Mouse (Mus musculus) left cerebral cortex, adult 9 months (tissue): ENCODE results near the gene Psd.

Experiments
- DNase-seq, 2 experiments: peaks; one replicate each; pipeline ENCODE4 v3.0.0; 2022; ENCODE audit warnings: low spot score in 2 of 2

The Psd gene

DNA sequence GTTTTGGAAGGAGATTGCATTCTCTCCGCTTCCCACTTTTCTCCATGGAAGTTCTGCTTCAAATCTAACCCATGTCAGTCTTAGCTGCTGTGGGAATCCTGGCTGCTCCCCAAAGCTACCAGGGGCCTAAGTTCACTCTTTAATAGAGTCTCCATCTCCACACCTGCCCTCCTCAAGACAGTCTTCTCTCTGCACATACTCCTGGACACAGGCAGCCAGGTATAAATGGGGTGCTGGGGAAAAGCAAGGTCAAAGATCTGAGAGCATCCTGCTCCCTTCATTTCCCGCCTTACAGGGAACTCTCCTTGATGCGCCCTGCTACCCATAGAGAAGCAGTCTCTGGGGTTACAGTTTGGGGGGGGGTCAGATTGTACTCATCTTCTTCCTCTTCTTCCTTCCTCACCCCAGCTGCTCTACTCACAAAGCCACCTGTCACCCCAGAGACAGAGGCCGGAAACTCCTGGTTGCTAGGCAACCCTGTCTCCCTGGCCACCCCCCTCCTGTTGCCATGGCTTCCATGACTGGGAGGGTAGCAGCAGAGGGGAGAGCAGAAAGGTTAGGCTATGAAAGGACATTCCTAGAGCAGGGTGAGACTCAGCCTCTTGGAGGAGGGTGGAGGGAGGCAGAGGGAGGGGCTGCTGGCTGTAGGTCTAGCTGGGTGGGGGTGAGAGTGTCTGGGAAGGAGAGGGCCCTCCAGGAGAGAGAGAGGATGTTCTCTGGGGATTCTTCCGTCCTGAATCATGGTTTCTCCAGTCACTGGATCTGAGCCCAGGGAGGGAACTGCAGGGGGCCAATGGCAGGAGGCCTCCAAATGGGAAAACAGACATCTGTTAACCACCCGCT, 5.6 kb downstream of the Psd start:
- DNase-seq, result no peak

DNA sequence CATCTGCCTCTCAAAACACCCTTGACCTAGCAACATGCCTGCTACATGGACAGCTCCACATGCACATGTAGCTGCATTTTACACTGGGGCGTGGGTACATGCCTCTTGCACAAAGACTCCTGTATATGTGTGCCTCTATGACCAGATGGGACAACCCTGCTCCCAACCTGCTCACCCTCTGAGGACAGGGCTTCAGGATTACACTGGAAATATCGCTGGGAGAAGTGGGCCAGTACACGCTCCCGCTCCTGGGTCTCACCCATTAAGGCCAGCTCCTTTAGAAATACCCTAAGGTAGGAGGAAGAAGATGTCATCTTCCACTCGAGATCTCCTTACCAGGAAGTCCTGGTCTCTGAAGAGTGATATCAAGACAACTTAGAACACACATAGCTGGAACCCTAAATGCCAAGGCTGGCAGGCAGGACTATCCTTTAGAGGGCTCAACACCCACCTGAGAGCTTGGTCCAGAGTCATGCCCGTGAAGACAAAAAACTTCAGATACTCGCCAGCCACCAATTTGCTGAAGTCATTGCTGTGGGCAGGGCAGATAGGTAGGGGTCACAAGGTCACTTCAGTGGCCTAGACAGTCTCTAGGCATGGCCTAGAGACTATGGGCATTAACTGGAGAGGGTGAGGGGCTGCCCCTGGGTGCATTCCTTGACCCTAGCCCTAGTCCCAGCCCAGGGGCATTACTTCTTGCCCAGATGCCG, 6.7 kb downstream of the Psd start:
- DNase-seq, result no peak

DNA sequence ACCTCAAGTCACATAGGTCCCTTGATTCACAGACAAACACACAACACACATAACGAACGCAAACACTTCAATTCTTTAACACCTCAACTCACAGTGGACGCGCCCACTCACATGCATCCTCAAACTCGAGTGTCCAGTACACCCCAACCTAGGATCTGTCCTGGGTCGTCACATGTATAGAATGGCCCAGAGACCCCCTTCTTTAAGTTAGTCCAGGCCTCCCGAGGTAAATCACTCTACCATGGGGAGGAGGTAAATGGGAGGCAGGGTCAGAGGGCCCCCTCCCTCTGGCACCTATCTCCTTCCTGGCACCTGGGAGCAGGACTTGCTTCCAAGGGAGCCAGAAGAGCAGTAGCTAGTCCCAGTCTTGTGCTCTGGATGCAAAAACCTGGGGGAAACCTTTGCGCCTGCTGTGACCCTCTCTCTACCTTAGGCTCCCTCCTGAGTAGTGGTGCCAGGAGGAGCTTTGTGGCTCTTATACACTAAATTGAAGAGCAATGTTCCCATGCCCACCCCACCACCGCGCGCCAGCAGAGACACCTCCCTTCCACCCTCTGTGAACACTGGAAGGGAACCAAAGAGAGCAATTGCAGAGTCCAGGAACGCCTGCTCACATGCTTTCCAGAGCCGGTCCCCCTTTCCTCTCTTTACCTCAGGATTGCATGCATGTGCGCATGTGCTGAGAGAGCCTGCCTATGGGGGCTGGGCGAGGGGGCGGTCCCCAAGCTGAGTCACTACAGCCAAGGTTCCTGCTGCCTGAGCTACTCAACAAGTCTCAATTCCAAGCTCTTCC, 8.2 kb downstream of the Psd start:
- DNase-seq, result peak; percentile 87 to 94

DNA sequence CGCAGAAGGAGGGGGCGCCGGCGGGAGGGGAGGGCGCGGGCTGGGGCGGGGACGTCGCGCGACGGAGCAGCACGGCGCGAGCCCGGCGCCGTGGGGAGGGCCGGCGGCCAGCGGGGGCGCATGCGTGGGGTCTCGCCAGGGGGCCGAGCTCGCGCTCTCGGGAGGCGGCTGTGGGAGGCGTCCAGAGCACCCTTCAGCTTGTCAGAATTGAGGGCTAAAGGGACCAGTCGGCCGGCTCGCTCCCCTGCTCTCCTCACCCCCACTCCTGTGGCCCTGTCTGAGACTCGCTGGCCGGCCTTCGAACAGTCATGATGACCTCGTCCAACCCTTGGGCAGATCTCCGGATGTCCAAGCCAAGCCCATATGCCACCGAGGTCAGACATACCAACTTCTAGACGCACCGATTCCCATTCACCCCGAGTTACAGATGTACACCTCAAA, 8.9 kb downstream of the Psd start:
- peak; percentile 3 to 55 for DNase-seq

DNA sequence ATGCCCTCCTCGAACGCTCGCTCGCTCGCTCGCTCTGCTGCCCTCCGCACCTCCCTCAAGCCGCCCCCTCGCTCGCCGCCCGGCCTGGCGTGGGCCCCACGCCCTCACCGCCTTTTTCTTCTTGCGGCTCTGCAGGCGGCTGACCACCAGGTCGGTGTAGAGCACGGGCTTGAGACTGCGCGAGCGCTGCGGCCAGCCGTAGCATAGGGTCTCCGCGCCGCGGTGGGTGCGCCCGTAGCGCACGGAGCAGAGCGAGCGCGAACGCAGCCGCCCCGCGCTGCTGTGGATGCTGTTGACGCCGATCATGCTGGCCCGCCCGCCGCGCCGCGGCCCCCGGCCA, 9.4 kb downstream of the Psd start:
- no peak for DNase-seq

DNA sequence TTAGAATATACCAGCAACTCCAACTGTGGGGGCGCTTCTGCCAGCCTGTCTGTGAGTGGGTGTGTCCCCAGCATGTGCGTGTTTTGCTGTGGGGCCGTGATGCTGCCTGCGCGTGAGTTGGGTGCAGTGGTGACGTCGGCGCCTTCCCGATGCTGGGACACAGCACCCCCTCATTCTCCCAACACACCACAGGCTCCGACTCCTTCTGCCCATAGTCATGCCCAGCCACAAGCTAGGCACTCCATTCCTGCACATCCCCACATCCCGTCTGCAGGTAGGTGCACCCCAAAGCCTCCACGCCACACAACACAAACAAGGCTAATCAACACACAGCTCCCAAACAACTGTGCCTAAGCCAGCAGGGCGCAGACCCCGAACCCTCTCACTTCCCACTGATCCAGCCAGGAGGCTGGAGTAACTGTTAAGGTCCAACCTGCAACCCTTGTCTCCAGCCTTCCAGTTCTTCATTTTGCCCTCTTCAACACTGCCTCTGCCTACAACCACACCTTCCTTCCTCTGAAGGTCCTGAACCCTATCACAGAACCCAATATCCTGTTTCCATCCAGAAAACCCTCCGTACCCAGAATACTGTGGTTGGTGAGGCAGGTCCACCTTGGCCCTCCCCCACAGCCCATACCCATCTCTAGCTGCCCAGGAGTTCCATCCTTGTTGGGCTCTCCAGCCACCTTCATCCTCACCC, 10.0 kb downstream of the Psd start:
- peak; percentile 63 to 87 for DNase-seq

DNA sequence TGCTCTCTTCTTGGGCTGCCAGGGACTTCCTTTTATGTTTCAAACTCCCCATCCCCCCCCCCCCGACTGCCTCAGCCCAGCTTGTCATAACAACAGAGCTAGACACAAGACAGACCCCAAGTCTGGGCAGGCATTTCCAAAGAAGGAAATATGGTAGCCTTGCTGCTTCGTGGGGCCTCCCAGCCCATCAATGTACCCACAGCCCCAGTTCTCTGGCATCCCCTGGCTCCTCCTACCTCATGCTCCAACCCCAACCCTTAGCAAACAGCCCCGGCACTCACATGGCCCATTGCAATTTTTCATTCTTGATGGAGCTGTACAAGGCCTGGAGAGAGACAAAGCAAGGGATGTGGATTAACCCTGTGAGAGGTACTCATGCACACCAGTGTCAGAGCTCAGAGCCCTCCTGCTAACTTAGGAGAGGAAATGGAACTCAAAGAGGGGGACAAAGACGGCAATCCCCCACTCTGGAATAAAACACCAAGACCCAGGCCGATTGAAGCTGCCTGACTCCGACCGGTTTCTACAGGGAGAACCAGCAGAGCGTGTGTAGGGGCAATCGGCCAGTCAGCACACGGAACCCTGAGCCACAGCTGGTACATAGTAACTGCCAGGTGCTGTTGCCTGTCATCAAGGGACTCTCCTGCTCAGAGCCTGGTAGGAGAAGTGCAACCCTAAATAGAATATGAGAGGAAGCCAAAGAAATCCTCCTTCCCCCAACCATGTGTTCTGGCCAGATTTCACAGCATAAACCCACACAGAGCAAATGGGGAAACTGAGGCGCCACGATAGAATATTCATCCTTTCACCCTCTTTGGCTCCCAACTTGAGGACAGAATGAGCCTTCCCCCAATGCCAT, 11.0 kb downstream of the Psd start:
- peak; percentile 10 to 33 for DNase-seq

DNA sequence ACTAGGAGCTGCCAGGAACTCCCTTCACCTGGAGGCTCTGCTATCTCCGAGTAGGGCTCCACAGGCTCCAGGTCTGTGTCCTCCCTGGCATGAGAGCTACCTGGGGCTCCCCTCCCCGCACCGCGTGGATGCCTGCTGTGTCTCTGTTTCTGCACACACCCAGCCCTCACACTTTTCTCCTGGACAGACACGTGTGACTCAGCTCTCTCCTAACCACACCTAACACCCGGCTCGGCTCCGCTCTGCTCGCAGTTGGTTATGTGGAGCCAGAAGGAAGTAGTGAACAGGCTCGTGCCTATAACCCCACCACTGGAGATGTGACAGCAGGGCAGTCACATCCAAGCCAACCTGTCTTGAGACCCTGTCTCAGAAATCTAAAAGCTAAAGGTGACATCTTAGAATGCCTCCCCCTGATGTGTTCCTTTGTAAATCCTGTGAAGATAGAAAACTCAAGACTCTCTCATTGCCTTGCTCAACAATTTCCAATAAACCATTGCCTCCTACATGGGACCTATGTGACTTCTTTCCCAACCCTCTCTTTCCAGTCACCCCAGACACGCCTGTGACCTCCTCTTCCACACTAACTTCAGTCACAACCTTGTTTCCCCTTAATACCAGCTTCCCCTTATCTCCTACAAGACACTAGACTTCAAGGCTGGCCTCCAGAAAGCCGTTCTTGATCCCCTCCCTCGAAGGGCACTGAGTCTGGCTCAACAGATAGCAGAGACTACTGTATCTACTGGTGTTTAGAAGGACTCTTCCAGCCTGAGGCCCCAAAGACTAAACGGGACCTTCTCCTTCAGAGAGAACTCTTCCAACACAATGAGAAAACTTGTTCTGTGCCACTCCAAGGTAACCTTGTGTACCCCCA, 11.8 kb downstream of the Psd start:
- DNase-seq, result peak in 1 of 2 experiments; percentile 31

DNA sequence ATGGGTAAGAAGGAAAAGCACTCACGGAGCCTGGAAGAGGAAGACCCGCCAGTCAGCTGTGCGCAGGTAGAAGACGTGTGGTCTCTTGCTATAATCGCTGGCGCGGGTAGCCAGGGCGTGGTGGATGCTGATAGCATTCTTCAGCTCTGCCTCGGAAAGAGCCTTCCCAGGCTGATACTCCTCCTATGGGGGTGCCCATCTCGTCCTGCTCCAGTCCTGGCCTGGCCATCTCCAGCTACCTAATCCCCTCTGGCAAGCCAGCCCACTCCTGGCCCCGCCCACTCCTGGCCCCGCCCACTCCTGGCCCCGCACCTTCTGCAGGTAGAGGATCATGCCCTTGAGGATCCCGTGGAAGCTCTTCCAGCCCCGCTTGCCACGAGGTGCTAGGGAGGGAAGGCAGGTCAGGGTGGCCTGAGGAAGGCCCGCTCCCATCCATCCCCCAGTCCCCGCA, 12.8 kb downstream of the Psd start:
- peak in 1 of 2 experiments; percentile 5 for DNase-seq

DNA sequence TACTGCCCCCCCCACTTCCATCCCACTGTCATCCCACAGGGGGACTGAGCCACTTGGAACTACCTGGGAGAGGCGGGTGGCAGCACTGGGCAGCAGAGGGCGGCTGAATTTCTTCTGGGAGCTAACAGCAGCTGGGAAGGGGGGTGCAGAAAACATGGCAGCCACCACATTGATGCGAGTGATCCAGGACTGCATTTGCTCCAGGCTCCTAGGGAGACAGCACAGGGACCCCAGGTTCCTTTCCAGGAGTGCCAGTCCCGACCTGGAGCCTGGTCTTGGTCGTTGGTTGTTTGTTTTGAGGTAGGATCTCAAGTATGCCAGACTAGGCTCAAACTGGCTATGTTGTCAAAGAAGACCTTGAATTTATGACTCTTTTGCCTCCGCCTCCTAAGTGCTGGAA, 13.4 kb downstream of the Psd start:
- no peak for DNase-seq

DNA sequence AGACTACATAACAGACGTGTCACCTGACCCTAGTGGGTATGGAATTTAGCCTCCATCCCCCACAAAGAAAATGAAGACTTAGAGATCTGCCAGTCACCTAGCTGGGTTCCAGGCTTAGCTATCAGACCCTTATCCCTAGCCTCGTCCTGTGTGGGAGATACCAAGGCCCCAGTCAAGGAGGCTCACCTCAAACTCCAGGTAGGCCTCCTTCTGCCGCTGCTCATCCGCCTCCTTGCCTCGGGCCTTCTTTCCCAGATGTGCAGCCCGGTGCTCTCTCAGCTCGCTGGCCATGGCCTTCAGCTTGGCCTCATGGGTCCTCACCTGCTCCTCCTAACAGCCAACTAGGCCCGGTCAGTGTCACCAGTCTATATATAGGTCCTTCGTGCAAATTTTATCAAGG, 13.8 kb downstream of the Psd start:
- DNase-seq, result no peak

DNA sequence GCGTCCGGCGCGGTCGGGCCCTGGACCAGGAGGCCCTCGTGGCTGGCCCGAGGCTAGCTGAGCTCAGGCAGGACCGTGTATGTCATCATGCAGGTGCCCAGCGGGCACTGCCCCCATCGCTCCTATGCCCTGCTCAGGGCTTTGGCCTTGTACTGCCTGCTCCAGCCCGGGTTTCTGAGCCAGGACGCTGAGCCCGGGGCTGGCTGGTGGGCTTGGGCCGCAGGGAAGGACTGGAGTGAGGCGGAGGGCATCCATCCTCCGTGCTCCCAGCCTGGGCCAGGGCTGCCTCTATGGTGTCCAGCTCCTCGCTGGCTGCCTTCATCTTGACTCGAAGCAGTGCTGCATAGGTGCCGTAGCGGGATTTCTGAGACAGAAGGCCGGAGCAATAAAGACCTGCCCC, 14.4 kb downstream of the Psd start:
- DNase-seq, result peak in 1 of 2 experiments; percentile 3

DNA sequence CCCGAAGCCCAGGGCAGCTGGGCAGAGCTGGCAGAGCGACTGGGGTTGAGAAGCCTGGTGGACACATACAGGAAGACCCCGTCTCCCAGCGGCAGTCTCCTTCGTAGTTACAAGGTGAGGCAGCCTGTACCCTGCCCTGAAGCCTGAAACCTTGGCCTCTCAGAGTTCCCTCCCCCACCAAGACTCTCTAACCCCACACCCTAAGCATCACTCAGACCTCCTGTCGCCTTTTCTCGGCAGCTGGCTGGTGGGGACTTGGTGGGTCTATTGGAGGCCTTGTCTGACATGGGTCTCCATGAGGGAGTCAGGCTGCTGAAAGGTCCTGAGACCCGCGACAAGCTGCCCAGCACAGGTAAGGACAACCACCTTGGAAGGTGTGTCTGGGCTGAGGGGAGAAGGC, 15.6 kb downstream of the Psd start:
- no peak for DNase-seq

DNA sequence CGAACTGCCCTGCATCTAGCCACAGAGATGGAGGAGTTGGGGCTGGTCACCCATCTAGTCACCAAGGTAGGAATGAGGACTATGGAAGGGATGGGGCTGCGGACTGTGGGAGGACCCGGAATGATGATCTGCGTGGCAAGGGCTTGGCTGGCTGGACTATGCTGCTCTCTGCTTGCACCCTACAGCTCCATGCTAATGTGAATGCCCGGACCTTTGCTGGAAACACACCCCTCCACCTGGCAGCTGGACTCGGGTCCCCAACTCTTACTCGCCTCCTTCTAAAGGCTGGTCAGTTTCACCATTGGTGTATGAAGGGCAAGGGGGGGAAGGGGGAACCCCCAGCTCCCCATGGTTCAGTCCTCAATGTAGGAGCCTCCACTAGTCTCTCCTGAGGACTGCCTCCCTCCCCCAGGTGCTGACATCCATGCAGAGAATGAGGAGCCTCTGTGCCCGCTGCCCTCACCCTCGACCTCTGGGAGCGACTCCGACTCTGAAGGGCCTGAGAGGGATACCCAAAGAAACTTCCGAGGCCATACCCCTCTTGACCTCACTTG, 16.6 kb downstream of the Psd start:
- DNase-seq, result no peak

DNA sequence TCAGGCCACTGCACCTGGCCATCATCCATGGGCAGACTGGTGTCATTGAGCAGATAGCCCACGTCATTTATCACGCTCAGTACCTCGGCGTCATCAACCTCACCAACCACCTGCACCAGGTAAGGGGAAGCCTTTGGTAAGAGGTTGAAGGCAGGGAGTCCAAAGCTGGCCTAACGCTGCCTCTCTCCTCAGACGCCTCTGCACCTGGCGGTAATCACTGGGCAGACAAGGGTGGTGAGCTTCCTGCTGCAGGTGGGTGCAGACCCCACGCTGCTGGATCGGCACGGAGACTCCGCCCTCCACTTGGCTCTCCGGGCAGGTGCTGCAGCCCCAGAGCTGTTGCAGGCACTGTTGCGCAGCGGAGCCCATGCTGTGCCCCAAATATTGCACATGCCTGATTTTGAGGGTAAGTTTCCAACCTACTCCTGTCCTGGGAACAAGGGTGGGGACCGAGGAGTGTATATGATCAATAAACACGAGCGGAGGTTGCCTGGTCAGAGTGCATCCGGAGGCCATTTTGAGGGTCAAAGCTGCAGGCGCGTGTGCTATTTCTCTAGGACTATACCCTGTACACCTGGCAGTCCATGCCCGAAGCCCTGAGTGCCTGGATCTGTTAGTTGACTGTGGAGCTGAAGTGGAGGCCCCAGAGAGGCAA, 17.2 kb downstream of the Psd start:
- peak; percentile 3 to 14 for DNase-seq

DNA sequence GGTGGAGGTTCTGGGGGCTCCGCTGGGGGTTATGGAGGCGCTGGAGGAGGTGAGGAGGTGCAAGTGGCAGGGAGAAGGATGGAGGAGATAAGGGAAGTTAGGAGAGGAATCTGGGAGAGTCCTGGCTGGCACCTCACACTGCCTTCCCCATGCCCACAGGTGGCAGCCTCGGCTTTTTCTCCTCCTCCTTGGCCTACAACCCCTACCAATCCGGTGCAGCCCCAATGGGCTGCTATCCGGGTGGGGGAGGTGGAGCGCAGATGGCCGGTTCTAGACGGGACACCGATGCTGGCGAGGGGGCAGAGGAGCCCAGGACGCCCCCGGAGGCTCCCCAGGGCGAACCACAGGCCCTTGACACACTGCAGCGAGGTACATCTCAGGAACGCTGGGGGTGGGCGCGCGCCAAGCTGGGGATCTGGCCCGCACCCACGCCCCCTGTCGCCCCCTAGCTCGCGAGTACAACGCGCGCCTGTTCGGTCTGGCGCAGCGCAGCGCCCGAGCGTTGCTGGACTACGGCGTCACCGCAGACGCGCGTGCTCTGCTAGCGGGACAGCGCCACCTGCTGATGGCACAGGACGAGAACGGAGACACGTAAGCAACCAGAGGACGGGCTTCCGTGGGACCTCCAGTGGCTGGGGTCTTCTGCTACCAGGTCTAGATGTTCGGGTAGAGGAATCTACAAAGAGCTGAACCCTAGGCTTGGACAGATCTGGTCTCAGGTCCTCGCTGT, 18.1 kb downstream of the Psd start:
- peak; percentile 37 to 80 for DNase-seq

DNA sequence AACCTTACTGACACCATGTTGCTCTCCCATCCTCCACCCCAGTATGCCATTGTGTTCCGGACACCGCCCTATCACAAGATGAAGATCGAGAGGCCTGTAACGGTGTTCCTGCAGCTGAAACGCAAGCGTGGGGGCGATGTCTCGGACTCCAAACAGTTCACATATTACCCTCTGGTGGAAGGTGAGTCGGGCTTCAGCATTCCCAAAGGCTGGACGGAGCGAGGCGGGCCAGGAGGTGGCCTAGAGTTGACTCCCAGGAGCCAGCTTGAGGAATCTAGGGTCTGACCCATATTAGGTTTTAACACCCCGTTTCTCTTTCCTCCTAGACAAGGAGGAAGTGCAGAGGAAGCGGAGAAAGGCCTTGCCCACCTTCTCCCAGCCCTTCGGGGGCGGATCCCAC, 18.7 kb downstream of the Psd start:
- DNase-seq, result no peak

DNA sequence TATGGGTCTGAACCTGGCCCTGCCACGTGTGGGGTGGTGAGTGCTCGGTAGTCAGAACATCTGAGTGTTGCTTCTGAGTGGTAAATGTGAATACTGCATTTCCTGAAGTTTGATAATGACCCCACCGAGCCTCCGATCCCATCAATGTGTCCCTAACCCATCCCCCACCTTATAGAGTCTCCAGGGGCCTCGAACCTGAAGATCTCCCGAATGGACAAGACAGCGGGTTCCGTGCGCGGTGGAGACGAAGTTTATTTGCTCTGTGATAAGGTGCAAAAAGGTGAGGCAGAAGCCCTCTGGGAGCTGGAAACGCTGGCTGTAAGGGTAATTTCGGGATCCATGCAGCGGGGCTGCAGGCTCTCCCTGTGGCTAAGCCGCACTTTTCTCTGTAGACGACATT, 19.2 kb downstream of the Psd start:
- DNase-seq, result no peak
